Mouse (Mus musculus) lung, postnatal 0 days (tissue): ENCODE measurements around the gene Sbno1. TPM values are rescaled to one million over a fixed set of nuclear protein-coding genes. Genes with fewer than 3 reads are reported as not detected.

Experiments used
- ATAC-seq: fragments of 200-750 bp; cut with Nextera tagmentation; 2 replicates; pipeline ENCODE4 v1.8.0; 2017; ENCODE audit warnings: moderate library complexity
- DNase-seq: peaks from one replicate; pipeline ENCODE4 v3.0.0-alpha.2; 2016; ENCODE audit warnings: low spot score
- H3K27ac ChIP-seq: fragments of 300-500 bp; sonication (generic); 2 replicates; pipeline ENCODE4 v1.5.1; 2014; ENCODE audit warnings: antibody characterized with exemption, mild to moderate bottlenecking, low read length, mixed read lengths
- H3K27me3 ChIP-seq: fragments of 300-500 bp; sonication (generic); replicated peaks from 2 replicates; pipeline ENCODE4 v1.6.1; 2014; ENCODE audit warnings: low read length, mixed read lengths; ENCODE audit not compliant: insufficient read depth
- H3K36me3 ChIP-seq: fragments of 300-500 bp; sonication (generic); 2 replicates; pipeline ENCODE4 v1.6.1; 2014; ENCODE audit warnings: low read length, mixed read lengths; ENCODE audit not compliant: insufficient read depth
- H3K4me1 ChIP-seq: fragments of 300-500 bp; sonication (generic); 2 replicates; pipeline ENCODE4 v1.6.1; 2014; ENCODE audit warnings: antibody characterized with exemption, low read depth, low read length, mixed read lengths; ENCODE audit not compliant: insufficient read depth
- H3K4me2 ChIP-seq: fragments of 300-500 bp; sonication (generic); replicated peaks from 2 replicates; pipeline ENCODE4 v1.6.1; 2014; ENCODE audit warnings: low read depth, mild to moderate bottlenecking, low read length, moderate library complexity, mixed read lengths
- H3K4me3 ChIP-seq: fragments of 300-500 bp; sonication (generic); 2 replicates; pipeline ENCODE4 v1.5.1; 2014; ENCODE audit warnings: low read depth, low read length
- H3K9ac ChIP-seq: fragments of 300-500 bp; sonication (generic); replicated peaks from 2 replicates; pipeline ENCODE4 v1.6.1; 2014; ENCODE audit warnings: low read depth, mild to moderate bottlenecking
- H3K9me3 ChIP-seq: fragments of 300-500 bp; sonication (generic); 2 replicates; pipeline ENCODE4 v1.6.1; 2016; ENCODE audit warnings: low read length, mixed read lengths
- CTCF ChIP-seq: IDR thresholded peaks from 2 replicates; pipeline ENCODE4 v1.5.1; 2016; ENCODE audit warnings: antibody characterized with exemption, mild to moderate bottlenecking
- EP300 ChIP-seq: IDR thresholded peaks from 2 replicates; pipeline ENCODE4 v1.6.1; 2016; ENCODE audit warnings: antibody characterized with exemption, mild to moderate bottlenecking, control low read depth
- WGBS: fragments of 180-500 bp; shearing (Covaris S2); extraction: QIAGEN DNeasy Blood & Tissue Kit; methylation state at CpG from one replicate; pipeline ENCODE4 v1.1.7; 2014; 5-methylcytosine and 5-hydroxymethylcytosine counted together
- polyA plus RNA-seq: library from polyadenylated mRNA; unstranded; fragments of >200 nt; fragmentation: Nextera tagmentation; extraction: Ambion mirVana; gene quantifications from 2 replicates; pipeline ENCODE4 v1.2.1, GENCODE M21; 2015

The Sbno1 gene
- polyA plus RNA-seq, 1 experiment from 2014 or later = 46.5 TPM

DNA sequence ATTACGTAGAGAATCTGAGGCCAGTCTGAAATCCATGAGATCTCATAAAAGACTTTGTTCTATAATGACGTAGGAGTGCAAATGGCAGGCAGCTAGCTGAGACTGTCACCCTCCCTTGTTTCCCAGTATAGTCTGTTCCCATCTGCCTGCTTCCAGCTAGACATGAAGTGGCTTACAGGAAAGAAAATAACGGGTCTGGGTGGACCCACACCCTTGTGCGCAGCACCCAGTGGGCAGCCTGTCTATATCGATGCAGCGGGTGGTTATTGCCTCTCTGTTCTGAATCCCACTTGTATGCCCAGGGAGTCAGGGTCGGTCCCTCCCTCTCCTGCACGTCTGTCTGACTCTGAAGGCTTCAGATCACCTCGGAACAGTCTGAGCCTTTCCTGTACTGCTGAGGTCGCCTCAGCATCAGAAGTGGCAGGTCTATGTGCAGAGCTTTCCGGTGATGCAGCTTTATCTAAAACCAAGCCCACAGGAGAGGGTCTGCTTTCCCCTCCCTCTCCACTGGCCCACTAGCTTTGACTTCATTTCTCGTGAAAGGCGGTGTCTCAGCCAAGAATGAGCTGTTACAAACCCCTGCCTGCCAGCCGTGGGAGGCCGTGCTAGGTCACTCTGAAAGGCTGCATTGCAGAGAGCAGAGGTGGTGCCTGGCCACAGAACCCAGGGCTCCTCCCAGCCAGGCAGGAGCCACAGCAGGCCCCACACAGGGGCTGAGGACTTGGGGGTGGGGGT, 26.9 kb upstream of the Sbno1 start:
- no peak overlapping the region for H3K9ac ChIP-seq
- no peaks in the 10 kb centered on the region for H3K4me1 ChIP-seq
- peaks cover 13% of the 10 kb centered on the region for H3K36me3 ChIP-seq
- H3K27ac ChIP-seq = no peak overlapping the region
- H3K27me3 ChIP-seq = no peaks in the 10 kb centered on the region
- no peak overlapping the region for H3K4me3 ChIP-seq
- H3K9me3 ChIP-seq = no peaks in the 10 kb centered on the region
- no peak for TF ChIP-seq EP300
- no peak for TF ChIP-seq CTCF
- H3K4me2 ChIP-seq = no peak overlapping the region
- 76% methylated on average over 15 of the region's 15 CpGs for WGBS
- no peak for DNase-seq
- no peak for ATAC-seq

DNA sequence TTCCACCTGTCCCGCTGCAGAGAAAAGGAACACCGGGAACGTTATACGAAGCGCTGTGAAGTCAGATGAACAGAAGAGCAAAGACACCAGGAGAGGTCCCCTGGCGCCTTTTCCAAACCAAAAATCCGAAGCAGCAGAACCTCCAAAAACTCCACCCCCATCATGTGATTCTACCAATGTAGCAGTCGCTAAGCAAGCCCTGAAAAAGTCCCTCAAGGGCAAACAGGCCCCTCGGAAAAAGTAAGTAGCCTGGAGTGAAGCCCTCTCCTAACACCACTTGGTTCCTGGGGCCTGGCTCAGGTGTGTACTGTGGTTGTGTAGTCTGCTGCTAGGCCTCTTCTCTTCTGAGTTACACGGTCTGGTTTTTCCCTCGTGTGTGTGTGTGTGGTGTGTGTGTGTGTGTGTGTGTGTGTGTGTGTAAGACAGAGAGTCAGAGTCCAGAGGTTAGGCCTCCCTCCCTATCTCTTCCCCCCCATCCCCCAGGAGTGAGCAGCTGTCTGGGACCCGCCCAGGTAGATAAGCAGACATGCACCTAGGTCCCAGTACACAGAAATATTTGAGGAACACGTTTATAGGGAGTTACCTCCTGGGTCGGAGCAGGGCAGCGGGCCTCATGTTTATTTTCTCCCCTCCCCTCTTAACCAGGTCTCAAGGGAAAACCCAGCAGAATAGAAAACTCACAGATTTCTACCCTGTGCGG, 25.0 kb upstream of the Sbno1 start:
- Histone ChIP-seq H3K9ac (no peak overlapping the region), H3K4me3 (no peak overlapping the region), H3K4me2 (no peak overlapping the region), H3K4me1 (peaks cover 5% of the 10 kb centered on the region; the same call in 1 of the 2 replicates), H3K9me3 (no peaks in the 10 kb centered on the region), H3K27ac (peak overlapping the region; percentile 32; the same call in 1 of the 2 replicates), H3K27me3 (no peaks in the 10 kb centered on the region), H3K36me3 (peaks cover 13% of the 10 kb centered on the region)
- ATAC-seq = no peak
- WGBS = 73% methylated on average over 16 of the region's 16 CpGs
- TF ChIP-seq CTCF (no peak), EP300 (no peak)
- DNase-seq = no peak

DNA sequence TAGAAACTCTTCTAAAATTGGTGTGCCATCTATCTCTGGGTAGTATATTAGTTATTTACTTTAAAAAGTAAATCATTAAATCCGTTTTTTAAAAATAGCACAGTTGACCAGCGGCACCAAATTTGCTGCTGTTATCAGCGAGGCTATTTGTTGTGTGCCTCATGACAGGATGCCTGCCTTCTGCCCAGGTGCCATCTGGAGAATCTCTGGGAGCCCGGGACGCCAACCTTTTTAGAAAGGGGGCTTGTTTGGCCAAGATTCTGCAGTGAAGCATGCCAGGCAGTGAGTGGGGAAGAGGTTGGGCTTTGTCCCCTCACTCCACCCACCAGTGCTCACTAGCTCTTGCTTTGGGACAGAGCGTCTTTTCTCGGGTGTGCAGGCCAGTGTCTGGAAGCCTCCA, 24.2 kb upstream of the Sbno1 start:
- no peak overlapping the region for H3K4me3 ChIP-seq

DNA sequence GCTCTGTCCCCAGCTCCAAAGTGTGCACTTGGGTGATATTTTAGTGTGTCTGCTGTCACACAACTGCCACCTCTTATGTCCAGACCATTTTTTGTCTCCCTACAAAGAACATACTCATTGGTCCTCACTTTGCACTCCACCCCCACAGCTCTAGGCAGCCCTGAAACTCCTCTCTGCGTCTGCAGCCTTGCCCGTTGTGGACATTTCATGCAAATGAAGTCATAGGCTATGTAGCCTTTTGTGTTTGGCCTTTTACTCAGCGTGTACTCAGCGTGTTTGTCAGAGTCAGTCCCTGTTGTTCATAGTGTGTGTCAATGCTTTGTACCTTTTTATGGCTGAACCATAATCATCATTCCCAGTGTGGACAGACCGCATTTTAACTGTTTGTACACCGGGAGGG, 23.7 kb upstream of the Sbno1 start:
- Histone ChIP-seq H3K36me3 (peaks cover 13% of the 10 kb centered on the region), H3K9ac (no peak overlapping the region), H3K27ac (0 out of 2 replicates have a peak overlapping the region, but pooled peaks have one; percentile 4), H3K4me3 (no peak overlapping the region), H3K9me3 (no peaks in the 10 kb centered on the region), H3K4me2 (no peak overlapping the region), H3K27me3 (no peaks in the 10 kb centered on the region), H3K4me1 (peaks cover 7% of the 10 kb centered on the region; the same call in 1 of the 2 replicates)
- 65% methylated on average over 6 of the region's 6 CpGs for WGBS
- ATAC-seq = no peak
- peak; percentile 41 for DNase-seq
- TF ChIP-seq CTCF = no peak
- TF ChIP-seq EP300 = no peak

More for the DNA sequence above, 24.2 kb upstream of the Sbno1 start:
- Histone ChIP-seq H3K9me3 (no peaks in the 10 kb centered on the region), H3K27ac (no peak overlapping the region), H3K4me2 (no peak overlapping the region), H3K36me3 (peaks cover 13% of the 10 kb centered on the region), H3K9ac (no peak overlapping the region), H3K27me3 (no peaks in the 10 kb centered on the region), H3K4me1 (peaks cover 5% of the 10 kb centered on the region; the same call in 1 of the 2 replicates)
- no peak for DNase-seq
- no peak for TF ChIP-seq EP300
- TF ChIP-seq CTCF = no peak
- whole genome bisulfite sequencing = 81% methylated on average over 7 of the region's 7 CpGs
- ATAC-seq = no peak

DNA sequence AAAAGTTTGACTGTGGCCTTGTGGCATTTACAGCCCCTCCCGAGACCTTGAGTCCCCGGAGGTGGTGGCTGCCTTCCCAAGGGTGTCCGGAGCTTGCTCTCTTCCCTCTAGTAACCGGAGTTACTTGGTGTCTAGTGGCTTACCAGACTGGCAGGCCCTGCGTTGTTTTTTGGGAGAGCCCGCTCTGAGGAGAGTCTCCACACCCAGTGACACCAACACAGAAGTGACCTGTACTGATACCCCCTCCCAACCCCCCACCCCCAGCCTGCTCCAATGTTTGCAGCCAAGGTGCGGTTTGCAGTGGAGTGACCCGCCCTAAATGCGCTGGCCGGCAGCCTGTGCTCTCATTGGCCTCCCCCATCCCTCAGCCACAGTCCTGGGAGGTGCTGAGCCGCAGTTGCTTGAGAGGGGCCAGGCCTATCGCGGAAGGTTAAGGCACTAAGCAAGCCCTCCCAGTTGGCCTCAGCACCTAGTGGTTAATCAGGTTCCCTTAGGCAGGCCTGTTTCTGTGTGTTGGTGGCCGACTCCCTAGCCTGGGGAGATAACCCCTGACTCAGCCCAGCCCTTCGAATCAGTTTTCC, 20.6 kb upstream of the Sbno1 start:
- H3K4me1 ChIP-seq = peaks cover 7% of the 10 kb centered on the region; the same call in 1 of the 2 replicates
- H3K27me3 ChIP-seq = no peaks in the 10 kb centered on the region
- H3K4me3 ChIP-seq = peak overlapping the region; percentile 76
- peaks cover 7% of the 10 kb centered on the region; the same call in 1 of the 2 replicates for H3K36me3 ChIP-seq
- H3K9me3 ChIP-seq = no peaks in the 10 kb centered on the region
- no peak for TF ChIP-seq EP300
- peak; percentile 49 for TF ChIP-seq CTCF
- peak overlapping the region; percentile 92 for H3K27ac ChIP-seq
- WGBS = 3% methylated on average over 15 of the region's 15 CpGs
- H3K4me2 ChIP-seq = peak overlapping the region; percentile 98
- ATAC-seq (peak; percentile 80), DNase-seq (peak; percentile 95)
- peak overlapping the region; percentile 72 for H3K9ac ChIP-seq
